Mouse (Mus musculus) gastrocnemius, postnatal 36 days (tissue): ENCODE measurements around the gene Mark3. TPM values are rescaled to one million over a fixed set of nuclear protein-coding genes. Genes with fewer than 3 reads are reported as not detected.
A peak's percentile ranks its signal among the peaks of the same experiment; 100 is the strongest.
"Not testable (repeated sequence)": the region's sequence is repeated elsewhere in the genome, so short reads cannot be mapped to it uniquely, and the experiment has no call there.

Source experiments
- DNase-seq, 2 experiments: peaks; one replicate each; pipeline ENCODE4 v3.0.0; 2022
- intact Hi-C: fragments of 180-260 bp; cut with DNase I; formaldehyde crosslinking; loops from one replicate; pipeline ENCODE4 v1.15.1; 2025
- long read RNA-seq, 2 experiments: library from polyadenylated mRNA; stranded (forward); transcript quantifications; one replicate each; pipeline ENCODE4 v2.0.0; 2021
- total RNA-seq, 2 experiments: library from RNA; stranded (reverse); gene quantifications; 2 replicates each; pipeline ENCODE4 v1.2.3; 2021

Gene Mark3
- 10 to 100 TPM; 49.6 to 51.3 TPM for total RNA-seq
- long read RNA-seq, experiment 1, transcript Mark3-206 (18 exons, 2,807 nt): major isoform, 20 of 41 reads
- long read RNA-seq, experiment 1, partial matches to known transcripts: 1 of 41 reads
- long read RNA-seq, experiment 1, other reads (novel, unspliced or antisense): 20 of 41 reads
- long read RNA-seq, experiment 2, transcript Mark3-206 (18 exons, 2,807 nt): major isoform, 24 of 58 reads
- long read RNA-seq, experiment 2, partial matches to known transcripts: 26 of 58 reads
- long read RNA-seq, experiment 2, other reads (novel, unspliced or antisense): 8 of 58 reads

- intact Hi-C loops: loop anchor here (2.0 kb wide), 1 partner anchor 35 kb away; the partner anchor contains the start of gene Eif5
- peak; percentile 96 to 97 for DNase-seq
Measured at GRCm38 (mm10) chr12:111574074-111574886, at the start of gene Mark3. Gene Mark3 (plus strand): TSS chr12:111574523.

DNA sequence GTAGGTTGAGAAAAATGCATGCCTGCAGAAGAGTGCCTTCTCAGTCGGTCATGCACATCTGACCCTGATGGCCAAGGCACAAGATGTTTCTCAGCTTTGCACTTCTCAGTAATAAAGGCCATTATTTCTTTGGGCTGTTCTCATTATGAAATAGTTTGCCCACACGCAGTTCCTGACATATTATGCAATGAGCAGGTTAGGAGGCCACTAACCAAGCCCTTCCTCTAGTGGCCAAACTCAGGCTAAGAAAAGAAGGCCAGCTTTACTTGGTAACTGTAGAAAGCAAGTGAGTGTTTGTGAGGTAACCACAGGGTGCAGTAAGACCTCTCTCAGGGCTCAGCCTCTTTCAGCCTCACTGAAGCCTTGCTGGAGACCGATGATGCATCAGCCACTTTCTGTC lies 49.4 kb upstream of the Mark3 start:
- intact Hi-C loops: no loop called here
- DNase-seq: no peak

- intact Hi-C loops: no loop called here
Measured at GRCm38 (mm10) chr12:111527643-111528281, 46.6 kb upstream of the Mark3 start.

GRCm38 (mm10) chr12:111529192-111529591 lies 45.1 kb upstream of the Mark3 start:
- DNase-seq: no peak
- intact Hi-C loops: no loop called here

More at GRCm38 (mm10) chr12:111527643-111528281, 46.6 kb upstream of the Mark3 start:
- no peak for DNase-seq

DNA sequence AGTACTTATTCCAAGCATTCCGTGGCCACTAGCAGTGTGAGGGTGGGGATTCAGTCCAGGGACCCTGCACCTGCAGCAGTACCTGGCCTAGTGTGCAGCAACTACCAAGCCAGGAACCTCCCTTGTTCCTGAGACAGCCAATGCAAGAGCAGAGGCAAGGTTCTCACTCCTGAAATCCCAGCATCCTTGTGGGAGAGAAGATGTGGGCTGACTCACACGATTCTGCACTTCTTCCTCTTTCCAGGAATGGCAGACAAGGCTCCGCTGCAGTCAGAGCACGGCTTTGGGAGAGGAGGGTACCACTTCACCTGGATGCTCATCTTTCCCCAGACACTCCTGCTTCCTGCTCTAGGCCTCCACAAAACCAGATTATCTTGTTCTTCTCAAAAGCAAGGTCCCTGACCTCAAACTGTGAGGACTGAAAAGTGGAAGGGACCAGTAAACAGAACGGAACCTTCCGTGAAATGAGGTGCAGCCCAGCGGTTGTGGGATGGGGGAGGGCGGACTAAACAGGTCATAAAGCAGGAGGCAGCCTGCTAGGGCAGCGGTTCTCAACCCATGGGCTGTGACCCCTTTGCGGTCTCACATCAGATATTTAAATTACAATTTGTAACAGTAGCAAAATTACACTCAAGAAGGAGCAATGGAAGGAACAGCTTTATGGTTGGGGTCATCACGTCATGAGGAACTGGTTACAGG lies 41.1 kb upstream of the Mark3 start:
- no peak for DNase-seq
- intact Hi-C loops: no loop called here

GRCm38 (mm10) chr12:111535281-111535680 lies 39.0 kb upstream of the Mark3 start:
- no peak for DNase-seq
- intact Hi-C loops: no loop called here

- no peak for DNase-seq
- intact Hi-C loops: no loop called here
Measured at GRCm38 (mm10) chr12:111535762-111536161, 38.6 kb upstream of the Mark3 start.

GRCm38 (mm10) chr12:111536746-111537145 lies 37.6 kb upstream of the Mark3 start:
- intact Hi-C loops: no loop called here
- no peak for DNase-seq

DNA sequence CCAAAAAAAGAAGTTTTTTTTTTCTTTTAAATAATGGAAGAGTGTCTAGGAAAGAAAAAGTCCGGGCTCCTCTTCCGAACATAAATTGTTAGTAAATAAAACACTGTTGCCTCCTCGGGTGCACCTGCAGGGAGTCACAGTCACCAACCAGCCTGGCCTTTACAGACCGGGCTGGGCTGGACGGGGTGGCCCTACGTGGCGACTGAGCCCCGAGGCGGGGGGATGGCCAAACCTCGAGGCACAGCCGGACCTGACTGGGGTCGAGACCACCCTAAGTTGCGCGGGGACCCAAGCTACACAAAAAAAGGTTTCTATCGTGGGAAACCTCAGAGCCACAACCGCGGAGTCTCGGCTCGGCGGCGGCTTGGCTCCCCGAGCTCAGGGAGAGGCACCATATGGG lies 37.0 kb upstream of the Mark3 start:
- intact Hi-C loops: no loop called here
- peak in 1 of 2 experiments; percentile 28 for DNase-seq

DNA sequence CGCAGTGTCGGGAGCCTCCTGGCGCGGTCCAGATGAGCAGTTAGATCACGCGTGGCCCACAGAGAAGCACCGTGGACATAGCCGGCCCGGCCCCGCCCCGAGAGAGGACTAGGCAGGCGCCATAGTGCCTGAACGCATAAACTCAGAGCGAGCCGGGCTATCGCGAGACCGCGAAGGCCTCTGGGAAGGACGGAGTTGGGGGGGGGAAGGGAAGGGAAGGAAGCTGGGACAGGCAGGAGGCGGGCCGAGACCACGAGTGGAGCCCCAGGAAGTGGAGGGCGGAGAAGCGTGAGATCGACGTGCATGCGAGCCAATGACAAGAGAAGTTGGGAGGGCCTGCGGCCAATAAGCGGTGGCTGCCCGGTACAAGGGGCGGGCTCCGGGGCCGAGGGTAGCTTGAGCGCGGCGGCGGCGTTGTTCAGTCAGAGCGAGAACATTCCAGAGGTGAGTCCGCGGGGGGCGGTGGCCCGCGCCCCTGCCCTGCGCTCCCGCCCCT lies 36.5 kb upstream of the Mark3 start, which contains the start of gene Eif5:
Gene Eif5, plus strand, starts transcription at position 221 of the 496 bp plus-strand sequence.
- intact Hi-C loops: loop anchor here (2.0 kb wide), 1 partner anchor 37 kb away; the partner anchor contains the start of gene Mark3

DNA sequence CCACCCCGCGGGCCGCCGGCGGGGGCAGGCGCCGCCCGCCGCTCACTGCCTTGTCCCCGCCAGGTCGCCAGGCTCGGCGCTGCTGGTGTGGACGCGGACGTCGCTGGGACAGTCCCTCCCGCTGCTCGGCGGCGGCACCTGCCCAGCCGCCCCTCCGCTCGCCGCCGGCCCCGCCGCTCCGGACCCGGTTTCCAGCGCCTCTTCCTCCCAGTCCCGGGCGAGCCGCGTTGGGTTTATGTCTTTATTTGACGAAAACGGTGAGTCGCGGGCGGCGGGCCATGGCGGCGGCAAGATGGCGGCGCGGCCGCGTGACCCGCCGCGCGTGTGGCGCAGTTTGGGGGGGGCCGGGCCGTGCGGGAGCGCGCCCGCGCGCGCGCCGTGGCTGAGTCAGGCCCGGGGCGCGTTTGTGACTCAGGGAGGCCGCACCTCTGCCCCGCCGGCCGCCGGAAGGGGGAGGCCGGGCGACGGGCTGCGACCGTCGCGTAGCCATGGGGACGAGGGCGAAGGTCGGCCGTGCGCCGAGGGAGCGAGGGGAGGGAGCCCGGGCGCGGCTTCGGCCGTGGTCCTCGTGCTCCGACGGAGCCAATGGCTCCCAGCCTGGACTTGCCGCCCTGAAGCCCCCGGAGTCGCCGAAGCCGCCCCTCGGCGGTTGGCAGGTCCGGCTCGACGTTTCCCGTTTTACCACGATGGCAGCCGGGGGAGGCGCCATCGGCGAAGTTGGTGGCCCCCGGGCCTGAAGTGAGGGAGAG lies 35.9 kb upstream of the Mark3 start:
- peak in 1 of 2 experiments; percentile 79 for DNase-seq
- intact Hi-C loops: loop anchor here (2.0 kb wide), 1 partner anchor 36 kb away; the partner anchor contains the start of gene Mark3

More for the DNA sequence above, 36.5 kb upstream of the Mark3 start, which contains the start of gene Eif5:
- DNase-seq: peak; percentile 99 to 100

DNA sequence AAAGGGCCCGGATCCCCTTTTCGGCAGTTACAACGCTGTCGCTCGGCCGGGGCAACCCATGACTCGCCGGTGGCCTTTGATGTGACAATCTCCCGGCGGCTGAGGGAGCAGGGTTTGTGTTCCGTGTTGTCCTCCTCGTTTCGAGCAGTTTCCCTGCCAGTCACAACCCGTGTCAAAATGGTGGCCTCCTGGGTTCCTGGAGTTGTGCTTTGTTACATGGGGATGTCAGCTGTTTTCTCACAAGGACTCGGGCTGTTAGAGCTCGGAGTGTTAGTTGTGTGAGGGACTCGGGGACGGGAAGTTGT lies 35.3 kb upstream of the Mark3 start:
- no peak for DNase-seq
- intact Hi-C loops: loop anchor here (2.0 kb wide), 1 partner anchor 36 kb away; the partner anchor contains the start of gene Mark3

- intact Hi-C loops: no loop called here
- no peak for DNase-seq
Measured at GRCm38 (mm10) chr12:111547070-111547469, 27.3 kb upstream of the Mark3 start.

- intact Hi-C loops: no loop called here
- no peak for DNase-seq
Measured at GRCm38 (mm10) chr12:111548555-111549289, 25.6 kb upstream of the Mark3 start.

DNA sequence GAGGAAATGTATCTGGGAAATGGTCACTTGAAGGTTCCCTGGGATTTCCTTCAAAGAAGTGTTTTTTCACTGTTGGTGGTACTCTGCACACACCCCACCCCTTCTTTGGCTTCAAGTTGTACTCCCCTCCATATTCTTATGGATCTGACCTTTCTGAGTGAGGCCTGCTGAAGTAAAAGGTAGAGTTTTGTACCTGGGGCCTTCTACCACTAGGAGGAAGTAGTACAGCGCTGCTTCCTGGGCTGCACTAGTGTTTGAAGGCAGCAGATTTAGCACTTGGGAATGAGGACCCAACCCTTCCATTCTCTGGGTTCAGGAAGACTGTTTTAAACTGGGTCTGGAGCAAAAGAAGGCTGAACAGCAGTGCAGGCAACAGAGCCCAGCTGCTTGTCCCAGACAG lies 23.6 kb upstream of the Mark3 start:
- intact Hi-C loops: loop anchor here (5.0 kb wide), 1 partner anchor 77 kb away; no protein-coding TSS in a partner anchor

GRCm38 (mm10) chr12:111552342-111552741 lies 22.0 kb upstream of the Mark3 start:
- no peak for DNase-seq
- intact Hi-C loops: loop anchor here (5.0 kb wide), 1 partner anchor 75 kb away; no protein-coding TSS in a partner anchor

More for the DNA sequence above, 23.6 kb upstream of the Mark3 start:
- no peak for DNase-seq

- intact Hi-C loops: no loop called here
- DNase-seq: no peak
Measured at GRCm38 (mm10) chr12:111555357-111555756, 19.0 kb upstream of the Mark3 start.

DNA sequence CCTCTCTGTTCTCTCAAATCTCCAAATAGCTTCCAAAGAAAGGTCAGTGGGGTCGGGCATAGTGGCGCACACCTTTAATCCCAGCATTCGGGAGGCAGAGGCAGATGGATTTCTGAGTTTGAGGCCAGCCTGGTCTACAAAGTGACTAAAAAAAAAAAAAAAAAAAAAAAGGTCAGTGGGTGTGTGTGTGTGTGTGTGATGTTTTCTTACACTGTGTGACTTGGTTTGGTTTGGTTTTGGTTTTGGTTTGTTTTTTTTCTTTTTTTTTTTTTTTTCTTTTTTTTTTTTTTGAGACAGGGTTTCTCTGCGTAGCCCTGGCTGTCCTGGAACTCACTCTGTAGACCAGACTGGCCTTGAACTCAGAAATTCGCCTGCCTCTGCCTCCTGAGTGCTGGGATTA lies 18.4 kb upstream of the Mark3 start:
- intact Hi-C loops, DNase-seq: not testable (repeated sequence)

DNA sequence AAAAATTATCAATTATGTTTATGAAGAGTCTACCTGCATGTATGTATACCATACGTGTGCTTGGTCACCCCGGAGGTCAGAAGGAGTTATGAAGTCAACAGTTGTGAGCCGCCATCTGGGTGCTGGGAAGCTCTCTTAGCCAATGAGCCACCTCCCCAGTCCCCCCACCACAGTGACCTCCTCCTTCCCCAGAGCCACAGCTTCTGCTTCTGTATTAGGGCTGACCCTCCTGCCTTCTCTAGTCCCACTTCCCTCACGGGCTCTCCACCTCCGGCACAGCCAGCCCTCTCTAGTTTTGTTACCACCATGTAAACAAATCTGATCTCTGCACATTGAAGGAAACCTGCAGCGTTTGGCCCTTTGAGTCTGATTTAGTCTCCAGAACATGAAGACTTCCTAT lies 16.8 kb upstream of the Mark3 start:
- intact Hi-C loops: no loop called here
- no peak for DNase-seq
